Comparison of ENCODE assay signal across 21 mouse cellular contexts in the genomic region with DNA sequence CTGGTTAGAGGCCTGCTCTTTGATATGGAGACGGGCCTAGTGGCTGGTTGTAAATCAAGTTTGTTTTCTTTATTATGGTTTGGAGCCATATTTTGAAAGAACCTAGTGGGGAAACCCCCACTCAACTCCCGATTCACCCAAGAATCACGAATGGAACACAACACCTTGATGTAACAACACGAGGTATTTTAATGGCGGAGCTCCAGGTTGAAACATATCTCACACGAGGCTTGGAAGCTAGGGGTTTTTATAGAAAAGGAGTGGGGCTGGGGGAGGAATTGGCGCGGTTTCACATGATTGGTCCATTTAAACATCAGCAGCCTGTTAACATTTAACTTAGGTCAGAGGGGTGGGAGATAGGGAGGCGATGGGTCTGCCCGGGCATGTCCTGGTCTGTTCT. TPM values are rescaled to one million over a fixed set of nuclear protein-coding genes. Genes with fewer than 3 reads are reported as not detected.
DNase-seq lines count a peak whose midpoint lies in the region; TF ChIP-seq lines count a peak whose summit lies in the region.
"Not testable (repeated sequence)": the region's sequence is repeated elsewhere in the genome, so short reads cannot be mapped to it uniquely, and the experiment has no call there.
"Had no signal": no experiment of that assay in that cellular context is flagged by ENCODE, and none has a peak within 500 bp of the region (broad histone marks: within the 10 kb centered on the region; RNA-seq: fewer than 3 reads in every experiment).

No protein-coding gene starts in this region.

- dilution Hi-C loops in CH12.LX (cut with MboI; ENCODE audit: extremely low pct_ligation_motif_present, extremely low pct_unique_long_range_greater_than_20kb, low sequenced_read_pairs): not testable (repeated sequence)

- H3K79me2 ChIP-seq in CH12.LX (replicated peaks; ENCODE audit: control insufficient read depth, extremely low read depth, insufficient read depth, poor library complexity, severe bottlenecking): peaks cover 38% of the 10 kb centered on the region

- peak; percentile 24; the same call in 1 of the 2 replicates for TF ChIP-seq POLR2A in CH12.LX (IDR thresholded peaks at IDR 0.05; ENCODE audit: low read depth, low read length)
- not testable (repeated sequence) for TF ChIP-seq POLR2A in ES-Bruce4 (IDR thresholded peaks at IDR 0.05; ENCODE audit: insufficient read depth, low read length)

- not testable (repeated sequence) for H3K27me3 ChIP-seq in CH12.LX (replicated peaks); ES-Bruce4 (ENCODE audit: control insufficient read depth, insufficient read depth, low read length, poor library complexity, severe bottlenecking)

- not testable (repeated sequence) for H3K9me3 ChIP-seq in CH12.LX (replicated peaks; ENCODE audit: low read length)
- H3K9me3 ChIP-seq in ES-Bruce4 (replicated peaks; ENCODE audit: control insufficient read depth, insufficient read depth, low read length, poor library complexity, severe bottlenecking): peaks cover 29% of the 10 kb centered on the region

- H3K36me3 ChIP-seq in CH12.LX (replicated peaks in 1 of 2; ENCODE audit: control insufficient read depth in 1 of 2, insufficient read depth in 1 of 2, low read length in 1 of 2); ES-Bruce4 (ENCODE audit: control insufficient read depth, insufficient read depth, low read length, poor library complexity, severe bottlenecking): not testable (repeated sequence)

- DNase-seq in CH12.LX (ENCODE audit: extremely low read depth): not testable (repeated sequence)
- DNase-seq in R1 (ENCODE audit: low read depth, low spot score): peak; percentile 12
- DNase-seq in heart, adult 11 months: peak; percentile 61

- not testable (repeated sequence) for TF ChIP-seq RAD21 in CH12.LX (IDR thresholded peaks at IDR 0.05; ENCODE audit: low read depth, low read length)

- peak overlapping the region in 1 of 3 experiments; percentile 51 for H3K4me3 ChIP-seq in CH12.LX (replicated peaks in 1 of 3; ENCODE audit: low read depth in 2 of 3, low read length in 2 of 3, poor library complexity in 1 of 3)
- not testable (repeated sequence) for H3K4me3 ChIP-seq in ES-Bruce4 (ENCODE audit: low read depth, low read length)

- in situ Hi-C loops in CH12.LX (cut with MboI; ENCODE audit: low pct_ligation_motif_present, low pct_unique_long_range_greater_than_20kb, low sequenced_read_pairs): not testable (repeated sequence)

- not testable (repeated sequence) for TF ChIP-seq CTCF in CH12.LX (conservative IDR thresholded peaks at IDR 0.05 in 1 of 2, IDR thresholded peaks at IDR 0.05 in 1 of 2; ENCODE audit: low read depth in 2 of 2, low read length in 2 of 2); ES-Bruce4 (IDR thresholded peaks at IDR 0.05; ENCODE audit: low read depth, low read length)

- H3K4me1 ChIP-seq in CH12.LX (ENCODE audit: control insufficient read depth in 1 of 2, insufficient read depth in 2 of 2); ES-Bruce4 (ENCODE audit: control insufficient read depth, insufficient read depth, low read length): not testable (repeated sequence)

- peak overlapping the region; percentile 78 for H3K4me2 ChIP-seq in CH12.LX (ENCODE audit: insufficient read depth, low read depth, poor library complexity, severe bottlenecking)

- TF ChIP-seq EP300 in CH12.LX (IDR thresholded peaks at IDR 0.05; ENCODE audit: low read length); ES-Bruce4 (IDR thresholded peaks at IDR 0.05; ENCODE audit: insufficient read depth, low read depth, low read length): not testable (repeated sequence)

- H3K27ac ChIP-seq in CH12.LX (ENCODE audit: insufficient read depth, low read depth): peak overlapping the region; percentile 70
- peak overlapping the region; percentile 36; the same call in 1 of the 2 replicates for H3K27ac ChIP-seq in ES-Bruce4 (ENCODE audit: insufficient read depth, low read length)

- peak overlapping the region; percentile 41; the same call in 1 of the 2 replicates for H3K9ac ChIP-seq in CH12.LX (ENCODE audit: insufficient read depth, low read depth)
- H3K9ac ChIP-seq in ES-Bruce4 (ENCODE audit: low read depth, poor library complexity, severe bottlenecking): peak overlapping the region; percentile 42; the same call in 1 of the 2 replicates

TF ChIP-seq in CH12.LX, 34 proteins besides CTCF, POLR2A, EP300 and RAD21:
- TF ChIP-seq MAX (IDR thresholded peaks at IDR 0.05; ENCODE audit: low read length): peak; percentile 54; the same call in 1 of the 2 replicates
- TF ChIP-seq MYC (IDR thresholded peaks at IDR 0.05; ENCODE audit: low read depth, low read length): peak; percentile 72; the same call in 1 of the 2 replicates
- 0 out of 2 replicates have a peak, but pooled peaks have one; percentile 17 for TF ChIP-seq TBP (conservative IDR thresholded peaks at IDR 0.05; ENCODE audit: low read depth, low read length)

RNA-seq across cellular contexts. Expression of a gene that starts 15.5 kb away (rescaled TPM):
- total RNA-seq in CH12.LX (2012; rRNA removed) (15.0 TPM in 1 of 2 replicates, not detected in the other), CH12.LX (2014; rRNA removed) (not detected in 2 replicates)
- polyA plus RNA-seq in CH12.LX (2012; ENCODE audit: insufficient read length, low read depth) (1.9 and 3.0 TPM in 2 replicates), ES-Bruce4 (2011; ENCODE audit: insufficient read depth, insufficient read length, low read depth, missing spikeins) (7.1 and 12.1 TPM in 2 replicates)
- total RNA-seq: adrenal gland, adult 18-20 months; adrenal gland, adult 2 months; adrenal gland, adult 8-10 months; adrenal gland, postnatal 10 days; adrenal gland, postnatal 14 days; adrenal gland, postnatal 25 days; adrenal gland, postnatal 36 days; adrenal gland, postnatal 4 days; ES-E14; G1E; MEL had no signal
- polyA plus RNA-seq: activated CD4-positive, CD25-positive, alpha-beta regulatory T cell, adult 4 months; adrenal gland, adult 2 months; brain, embryonic 14.5 days; C2C12; CD4-positive, CD25-positive, alpha-beta regulatory T cell, adult 4 months; cerebellum, adult 2 months; G1E; Patski had no signal
